Mouse (Mus musculus): ENCODE measurements around the gene Vdac2. TPM values are rescaled to one million over a fixed set of nuclear protein-coding genes. Genes with fewer than 3 reads are reported as not detected.

Vdac2 gene
- total RNA-seq (2015; ENCODE audit: low replicate concordance) (85.7 and 89.7 TPM in 2 replicates), total RNA-seq (2017; ENCODE audit: low replicate concordance) (72.2 and 93.7 TPM in 2 replicates)

DNA sequence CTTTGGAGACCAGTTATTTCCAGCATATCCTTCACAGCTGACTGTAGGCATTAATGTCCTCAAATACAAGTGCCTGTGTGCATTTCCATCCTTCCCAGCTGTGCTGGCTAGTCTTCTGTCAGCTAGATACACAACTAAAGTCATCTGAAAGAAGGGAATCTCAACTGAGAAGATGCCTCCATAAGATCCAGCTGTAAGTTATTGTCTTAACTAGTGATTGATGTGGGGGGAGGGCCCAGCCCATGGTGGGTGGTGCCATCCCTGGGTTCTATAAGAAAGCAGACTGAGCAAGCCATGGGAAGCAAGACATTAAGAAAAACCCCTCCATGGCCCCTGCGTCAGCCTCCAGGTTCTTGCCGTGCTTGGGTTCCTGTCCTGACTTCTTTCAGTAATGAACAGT is at the start of gene Vdac2:
Gene Vdac2, plus strand, starts transcription at position 301 of the 400 bp plus-strand sequence.
- no peak for ATAC-seq (replicated peaks; ENCODE audit: low FRiP score, poor library complexity, severe bottlenecking)

DNA sequence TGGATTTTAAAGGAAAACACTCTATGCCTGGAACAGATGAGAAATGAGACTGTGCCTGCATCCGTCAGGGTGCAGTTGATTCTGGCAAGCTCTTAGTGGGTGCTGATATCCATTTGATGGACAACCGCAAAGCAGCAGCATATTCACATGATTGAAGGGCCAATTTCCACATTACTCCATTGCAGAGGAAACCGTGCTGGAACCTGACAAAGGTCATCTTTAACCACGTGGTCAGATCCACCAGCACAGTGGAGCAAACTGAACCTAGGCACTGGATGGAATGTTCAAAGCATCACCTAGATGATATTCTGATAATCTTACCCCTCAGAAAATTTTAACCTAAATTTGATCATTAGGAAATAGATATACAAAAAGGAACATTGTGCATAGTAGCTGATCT is 48.8 kb upstream of the Vdac2 start:
- ATAC-seq (replicated peaks; ENCODE audit: low FRiP score, poor library complexity, severe bottlenecking): no peak

DNA sequence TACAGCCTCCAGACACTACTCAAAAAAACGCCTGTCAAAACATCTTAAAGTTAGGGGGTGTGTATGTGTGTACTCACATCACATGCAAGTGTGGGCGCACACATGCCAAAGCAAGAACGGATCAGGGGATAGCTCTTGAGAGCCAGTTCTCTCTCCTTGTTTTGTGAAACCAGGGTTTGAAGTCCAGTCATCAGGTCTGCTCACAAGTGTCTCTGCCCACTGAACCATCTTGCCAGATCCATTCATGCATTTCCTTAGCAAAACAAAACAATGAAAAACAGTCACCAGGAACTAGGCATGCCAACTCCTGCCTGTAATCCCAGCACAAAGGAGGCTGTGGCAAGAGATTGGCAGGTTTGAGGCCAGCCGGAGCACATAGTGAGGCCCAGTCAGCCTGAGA is 38.5 kb upstream of the Vdac2 start:
- no peak for ATAC-seq (replicated peaks; ENCODE audit: low FRiP score, poor library complexity, severe bottlenecking)

DNA sequence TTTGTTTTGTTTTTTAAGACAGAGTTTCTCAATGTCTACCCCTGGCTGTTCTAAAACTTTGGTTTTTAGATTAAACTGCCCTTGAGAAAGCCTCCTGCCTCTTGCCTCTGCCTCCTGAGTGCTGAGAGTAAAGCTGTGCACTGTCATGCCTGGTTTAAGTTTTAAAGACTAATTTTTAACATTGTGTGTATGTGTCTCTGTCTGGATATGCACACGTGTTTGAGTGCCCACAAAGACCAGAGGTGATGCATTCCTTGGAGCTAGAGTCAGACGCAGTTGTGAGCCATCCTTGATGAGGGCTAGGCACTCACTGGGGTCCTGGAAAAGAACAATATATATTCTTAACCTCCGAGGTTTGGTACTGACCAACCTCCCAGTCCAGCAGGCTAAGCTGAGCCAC is 37.7 kb upstream of the Vdac2 start:
- no peak for ATAC-seq (replicated peaks; ENCODE audit: low FRiP score, poor library complexity, severe bottlenecking)

DNA sequence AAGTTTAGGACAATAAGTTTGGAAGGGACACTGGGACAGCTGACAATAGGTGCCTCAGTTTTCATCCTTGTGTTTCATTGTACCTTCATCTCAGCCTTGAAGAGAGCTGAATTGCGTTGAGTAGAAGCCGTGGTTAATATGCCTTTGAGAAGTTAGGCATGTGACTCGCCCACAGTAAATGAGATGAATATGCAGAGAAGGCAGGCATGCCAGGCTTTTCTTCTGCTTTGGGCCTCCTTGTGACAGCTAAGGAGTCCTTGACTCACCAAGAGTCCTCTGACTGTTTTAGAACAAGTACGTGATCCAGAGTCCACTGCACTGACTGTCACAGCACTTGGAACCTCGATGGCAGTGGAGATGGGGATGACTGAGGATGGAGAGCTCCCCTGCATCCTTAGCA is 36.9 kb upstream of the Vdac2 start:
- no peak for ATAC-seq (replicated peaks; ENCODE audit: low FRiP score, poor library complexity, severe bottlenecking)

DNA sequence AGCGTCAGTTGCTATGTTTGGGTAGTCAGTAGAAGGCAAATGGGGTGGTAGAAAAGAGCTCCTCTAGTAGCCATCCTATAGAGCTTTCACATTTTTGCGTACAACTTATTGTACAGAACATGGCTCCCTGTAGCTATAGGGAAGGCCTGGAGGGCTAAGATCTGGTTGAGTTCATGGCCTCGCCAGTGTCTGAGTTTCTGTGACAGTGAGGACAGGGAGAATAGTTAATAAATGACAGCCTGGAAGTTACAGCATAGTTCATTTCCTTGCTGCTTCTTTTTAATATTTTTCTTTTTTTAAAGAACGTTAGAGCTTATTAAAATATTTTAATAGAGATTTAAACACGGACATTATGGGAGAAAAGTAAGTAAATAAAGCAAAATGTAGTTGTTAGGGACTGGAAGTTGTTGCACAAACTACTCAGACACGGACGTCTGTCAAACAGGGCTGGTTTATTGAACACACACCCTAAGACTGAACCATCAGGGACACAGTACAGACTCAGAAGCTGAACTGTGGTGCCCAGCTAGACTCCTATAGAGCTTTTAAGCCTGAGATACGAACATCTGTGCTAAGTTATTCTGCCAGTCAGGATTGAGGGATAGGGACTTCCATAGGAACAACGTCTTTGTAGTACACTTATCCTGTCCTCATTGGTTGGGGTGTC is 34.3 kb upstream of the Vdac2 start:
- no peak for ATAC-seq (replicated peaks; ENCODE audit: low FRiP score, poor library complexity, severe bottlenecking)

DNA sequence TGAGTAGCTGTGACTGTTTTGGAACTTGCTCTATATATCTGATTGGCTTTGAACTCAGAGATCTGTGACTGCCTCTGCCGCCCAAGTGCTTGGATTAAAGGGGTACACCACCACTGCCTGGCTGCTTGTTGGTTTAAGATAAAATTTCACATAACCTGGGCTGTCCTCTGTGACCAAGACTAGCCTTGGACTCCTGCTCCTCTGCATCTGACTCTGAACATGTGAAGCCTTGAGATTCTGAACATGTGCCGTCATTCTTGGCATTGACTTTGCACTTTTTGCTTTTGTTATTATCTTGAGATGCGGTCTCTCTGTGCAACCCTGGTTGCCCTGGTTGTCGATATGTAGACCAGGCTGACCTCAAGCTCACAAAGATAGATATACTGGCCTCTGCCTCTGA is 33.3 kb upstream of the Vdac2 start:
- no peak for ATAC-seq (replicated peaks; ENCODE audit: low FRiP score, poor library complexity, severe bottlenecking)

DNA sequence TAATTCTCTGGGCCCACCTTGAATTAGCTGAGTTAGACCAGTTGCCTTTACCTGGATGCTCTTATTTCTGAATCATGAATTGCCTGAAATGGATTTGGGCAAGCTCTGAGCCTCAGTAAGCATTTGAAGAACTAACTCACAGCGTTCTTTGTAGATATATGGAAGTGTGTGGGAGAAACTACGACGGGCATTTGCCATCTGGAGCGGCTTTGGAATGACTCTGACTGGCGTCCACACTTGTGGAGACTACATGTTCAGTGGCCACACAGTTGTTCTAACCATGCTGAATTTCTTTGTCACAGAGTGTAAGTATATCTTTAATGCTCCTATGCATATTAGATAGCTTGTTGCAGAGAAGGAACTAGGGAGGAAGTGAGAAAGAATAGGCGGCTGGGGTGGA is 32.8 kb upstream of the Vdac2 start:
- no peak for ATAC-seq (replicated peaks; ENCODE audit: low FRiP score, poor library complexity, severe bottlenecking)

DNA sequence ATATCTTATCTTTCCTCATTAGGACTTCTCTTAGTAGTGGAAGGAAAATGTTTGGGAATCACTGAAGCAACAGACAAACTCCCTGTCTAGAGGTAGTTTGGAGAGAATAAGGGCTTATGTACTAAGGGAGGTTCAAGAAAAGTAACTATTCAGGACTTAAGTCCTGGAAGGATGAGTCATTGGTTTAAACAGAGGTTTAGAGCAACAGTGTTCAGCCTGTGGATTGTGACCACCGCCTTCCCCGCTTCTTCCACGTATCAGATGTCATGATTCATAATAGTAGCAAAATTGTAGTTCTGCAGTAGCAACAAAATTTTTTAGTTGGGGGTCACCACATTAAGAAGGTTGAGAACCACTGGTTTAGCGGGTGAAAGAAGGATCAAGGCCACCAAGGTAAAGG is 24.4 kb upstream of the Vdac2 start:
- ATAC-seq (replicated peaks; ENCODE audit: low FRiP score, poor library complexity, severe bottlenecking): no peak

DNA sequence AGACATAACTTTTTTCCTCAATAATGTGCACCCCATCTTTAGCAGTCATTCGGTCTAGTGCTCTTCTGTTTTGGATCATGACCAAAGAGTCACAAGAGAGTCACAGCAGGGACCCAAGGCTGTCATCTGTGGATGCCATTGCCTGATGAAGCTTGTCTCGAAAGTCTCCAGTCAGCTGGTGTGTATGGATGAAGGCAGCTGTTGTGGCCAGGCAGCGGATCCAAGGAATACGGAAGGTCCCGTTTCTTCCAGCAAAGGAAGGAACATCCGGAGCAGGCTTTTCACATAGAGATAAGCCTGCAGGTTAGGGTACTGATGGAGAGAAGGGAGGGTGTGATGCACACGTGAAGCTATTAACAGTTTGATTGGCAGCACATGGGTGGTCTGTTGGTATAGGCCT is 23.4 kb upstream of the Vdac2 start:
- ATAC-seq (replicated peaks; ENCODE audit: low FRiP score, poor library complexity, severe bottlenecking): no peak

DNA sequence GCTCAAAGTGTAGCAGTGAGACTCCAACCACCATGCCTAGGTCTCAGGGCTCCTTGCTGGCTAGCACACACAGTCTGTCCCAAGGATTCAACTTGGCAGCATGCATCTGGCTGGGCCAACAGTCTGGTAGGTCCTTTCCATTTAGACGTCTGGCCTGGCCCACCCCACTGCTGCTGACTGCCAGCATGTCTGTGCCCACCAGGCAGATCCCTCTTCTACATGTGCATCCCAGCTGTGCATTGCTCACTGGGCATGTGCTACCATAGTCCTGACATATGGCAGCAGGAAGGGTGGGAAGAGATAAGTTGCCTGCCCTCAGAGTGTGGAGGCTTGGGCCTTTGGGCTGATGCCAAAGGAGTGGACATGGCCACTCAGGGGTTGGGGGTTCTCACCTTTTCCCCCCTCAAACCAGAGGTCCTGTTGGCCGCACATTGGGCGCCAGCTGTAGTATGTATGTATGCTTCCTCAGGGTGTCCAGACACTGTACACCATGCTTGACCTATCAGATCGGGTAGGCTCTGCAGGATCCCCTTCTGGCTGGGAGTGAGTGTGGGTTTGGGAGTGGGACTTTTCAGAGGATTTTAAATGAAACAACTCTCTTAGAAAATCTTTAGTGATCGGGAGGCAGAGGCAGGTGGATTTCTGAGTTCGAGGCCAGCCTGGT is 22.4 kb upstream of the Vdac2 start:
- no peak for ATAC-seq (replicated peaks; ENCODE audit: low FRiP score, poor library complexity, severe bottlenecking)

DNA sequence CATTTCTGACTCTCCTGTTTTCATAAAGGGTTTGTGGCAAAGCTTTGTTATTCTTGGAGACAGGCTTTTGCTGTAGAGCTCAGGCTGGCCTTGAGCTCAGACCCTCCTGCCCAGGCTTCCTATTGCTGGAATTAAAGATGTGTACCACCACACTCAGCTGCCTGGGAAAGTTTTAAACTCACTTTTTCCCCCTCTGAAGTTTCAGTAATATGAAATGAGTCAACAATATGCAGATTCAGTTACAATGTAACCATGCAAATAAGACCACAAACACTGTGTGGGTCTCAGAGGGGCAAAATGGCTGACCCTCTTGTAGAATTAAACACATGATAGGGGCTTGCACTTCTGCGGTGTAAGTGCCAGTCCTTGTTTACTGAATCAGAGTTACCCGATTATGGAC is 18.8 kb upstream of the Vdac2 start:
- ATAC-seq (replicated peaks; ENCODE audit: low FRiP score, poor library complexity, severe bottlenecking): no peak

DNA sequence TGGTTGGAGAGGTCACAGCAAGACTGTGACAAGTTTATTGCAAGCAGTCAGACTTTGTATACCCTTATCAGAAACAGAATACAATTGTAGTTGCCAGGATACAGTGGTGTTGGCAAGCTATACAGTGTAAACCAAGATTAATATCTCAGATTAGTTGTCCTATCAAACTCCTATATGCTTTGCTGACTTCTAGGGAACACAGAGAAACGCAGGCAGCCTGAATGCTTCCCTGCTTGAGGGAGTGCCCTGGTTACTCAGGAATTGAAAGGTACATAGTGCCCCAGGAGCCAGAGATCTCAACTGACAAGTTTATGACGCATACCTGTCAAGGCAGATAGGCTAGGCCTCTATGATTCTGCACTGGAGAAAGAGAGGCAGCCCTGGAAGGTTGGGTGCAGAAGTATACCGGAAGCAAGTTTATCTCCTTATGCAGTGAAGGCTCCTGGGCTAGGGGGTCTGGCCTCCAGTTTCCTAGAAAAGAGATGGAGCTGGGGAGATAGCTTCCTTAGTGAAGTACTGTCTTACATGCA is 18.3 kb upstream of the Vdac2 start:
- ATAC-seq (replicated peaks; ENCODE audit: low FRiP score, poor library complexity, severe bottlenecking): no peak

DNA sequence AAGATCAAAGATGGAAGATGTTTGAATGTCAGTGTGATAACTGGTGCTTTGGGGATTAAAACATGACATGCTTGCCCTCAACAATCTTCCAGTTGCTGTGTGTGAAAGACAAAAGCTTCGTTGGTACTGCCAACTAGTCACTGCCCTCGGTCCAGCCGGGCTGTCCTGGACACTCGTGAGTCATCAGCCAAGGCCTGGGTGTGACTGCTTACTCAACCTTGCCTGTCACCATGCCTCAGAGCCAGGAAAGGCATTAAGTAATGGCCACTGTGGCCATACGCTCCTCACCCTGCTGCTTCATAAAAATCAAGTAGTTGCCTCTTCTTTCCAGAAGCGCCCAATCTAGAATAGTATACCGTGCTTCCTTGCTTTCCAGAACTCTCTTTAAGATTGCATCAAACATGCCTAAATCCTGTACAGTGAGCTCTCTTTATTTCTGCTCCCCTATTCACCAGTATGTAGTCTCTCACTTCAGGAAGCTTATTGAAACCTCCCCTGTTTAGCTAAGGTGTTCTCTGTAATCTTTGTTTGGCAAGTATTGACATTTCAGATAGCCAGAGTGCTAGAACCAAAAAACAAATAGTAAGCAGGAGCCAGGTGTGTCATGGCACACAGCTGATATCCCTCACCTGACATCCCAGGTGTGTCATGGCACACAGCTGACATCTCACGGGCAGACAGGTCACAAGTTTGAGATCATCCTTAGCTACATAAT is 16.7 kb upstream of the Vdac2 start:
- ATAC-seq (replicated peaks; ENCODE audit: low FRiP score, poor library complexity, severe bottlenecking): no peak

DNA sequence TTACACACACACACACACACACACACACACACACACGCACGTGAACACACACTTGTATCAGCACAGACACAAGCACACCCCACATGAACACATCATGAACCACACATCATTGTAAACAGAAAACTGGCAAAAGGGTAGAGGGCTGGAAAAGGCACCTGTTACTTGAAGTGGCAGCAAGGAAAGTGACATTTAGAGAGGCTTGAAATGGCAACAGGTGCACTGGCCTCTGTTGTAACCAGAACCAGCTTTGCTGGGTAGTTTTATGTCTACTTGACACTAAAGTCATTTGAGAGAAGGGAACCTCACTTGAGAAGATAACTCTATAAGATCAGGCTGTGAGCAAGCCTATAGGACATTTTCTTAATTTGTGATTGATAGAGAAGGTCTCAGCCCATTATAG is 15.6 kb upstream of the Vdac2 start:
- no peak for ATAC-seq (replicated peaks; ENCODE audit: low FRiP score, poor library complexity, severe bottlenecking)

DNA sequence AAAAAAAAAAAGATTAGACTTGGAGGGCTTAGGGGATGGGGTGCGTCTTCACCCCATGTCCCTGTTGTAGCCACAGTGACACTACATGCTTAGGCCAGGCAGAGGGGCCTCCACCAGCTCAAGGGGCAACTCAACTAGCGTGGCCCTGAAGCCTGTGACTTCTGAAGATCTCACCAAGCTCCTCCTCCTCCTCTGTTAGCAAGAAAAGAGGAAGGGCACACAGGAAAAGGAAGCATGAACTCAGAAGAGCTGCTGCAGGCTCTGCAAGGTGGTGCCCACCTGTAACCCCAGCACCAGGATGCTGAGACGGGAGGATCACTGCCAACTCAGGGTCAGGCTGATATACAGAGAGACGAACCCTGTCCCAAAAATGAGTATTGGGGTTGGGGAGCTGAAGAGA is 13.7 kb upstream of the Vdac2 start:
- ATAC-seq (replicated peaks; ENCODE audit: low FRiP score, poor library complexity, severe bottlenecking): no peak

DNA sequence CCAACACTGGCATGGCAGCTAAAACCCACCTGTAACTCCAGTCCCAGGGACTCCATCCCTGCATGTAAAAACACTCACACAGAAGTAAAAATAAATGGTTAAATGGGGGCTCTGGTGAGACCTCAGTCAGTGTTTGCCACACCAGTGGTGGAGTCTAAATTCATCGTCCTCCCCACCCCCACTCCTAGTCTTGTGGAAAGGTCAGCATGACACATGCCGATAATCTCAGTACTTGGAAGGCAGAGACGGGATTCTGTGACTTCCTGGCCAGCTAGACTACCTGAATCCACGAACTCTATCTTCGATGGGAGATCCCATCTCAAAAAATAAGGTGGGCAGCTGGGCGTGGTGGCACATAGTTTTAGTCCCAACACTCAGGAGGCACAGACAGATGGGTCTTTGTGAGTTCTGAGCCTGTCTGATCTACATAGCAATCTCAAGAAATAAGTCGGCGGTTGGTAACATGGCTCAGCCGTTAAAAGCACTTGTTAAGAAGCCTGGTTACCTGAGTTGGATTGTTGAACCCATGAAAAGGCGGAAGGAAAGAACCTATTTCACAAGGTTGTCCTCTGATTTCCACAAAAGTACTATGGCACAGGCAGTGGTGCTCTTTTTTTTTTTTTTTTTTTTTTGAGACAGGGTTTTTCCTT is 13.2 kb upstream of the Vdac2 start:
- no peak for ATAC-seq (replicated peaks; ENCODE audit: low FRiP score, poor library complexity, severe bottlenecking)

DNA sequence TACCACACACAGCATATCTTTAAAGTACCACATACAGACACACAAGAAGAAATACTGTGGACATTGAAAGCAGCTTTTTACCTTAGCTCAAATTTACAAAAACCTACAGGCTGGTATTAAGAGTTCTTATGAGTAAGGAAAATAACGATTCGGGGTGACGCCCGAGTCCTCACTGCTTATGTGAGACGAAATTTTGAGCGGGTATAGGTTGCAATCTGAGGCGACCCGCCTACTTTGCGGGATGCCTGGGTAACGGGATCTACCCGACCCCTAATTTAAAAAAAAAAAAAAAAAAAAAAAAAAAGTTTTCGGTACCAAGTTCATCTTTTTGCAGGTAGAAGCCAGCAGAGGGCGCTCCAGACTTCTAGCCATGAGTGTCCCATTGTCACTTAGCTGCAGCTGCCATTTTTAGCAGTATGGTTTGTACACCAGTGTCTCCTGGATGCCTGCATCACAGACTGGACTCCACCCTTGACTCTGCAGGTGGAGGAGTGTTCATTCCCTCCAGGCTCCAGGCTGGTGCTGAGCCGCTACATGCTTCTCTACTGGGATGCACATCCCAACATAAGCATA is 12.4 kb upstream of the Vdac2 start:
- peak; percentile 80 for ATAC-seq (replicated peaks; ENCODE audit: low FRiP score, poor library complexity, severe bottlenecking)

DNA sequence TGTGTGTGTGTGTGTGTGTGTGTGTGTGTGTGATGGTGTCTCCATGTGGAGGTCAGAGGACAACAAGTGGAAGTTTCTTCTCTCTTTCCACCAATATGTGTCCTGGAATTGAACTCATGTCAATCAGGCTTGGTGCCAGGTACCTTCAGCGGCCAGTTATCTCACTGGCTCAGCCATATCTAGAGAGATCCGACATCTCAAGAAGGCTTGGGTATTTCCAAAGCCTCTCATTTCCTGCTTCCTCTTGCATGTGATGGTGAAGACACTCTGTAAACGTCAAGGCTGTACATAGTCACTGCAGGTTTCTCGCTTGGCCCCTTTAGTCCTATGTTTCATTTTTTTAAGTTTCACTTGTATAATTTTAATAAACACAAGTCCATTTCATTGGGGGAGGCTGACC is 11.8 kb upstream of the Vdac2 start:
- ATAC-seq (replicated peaks; ENCODE audit: low FRiP score, poor library complexity, severe bottlenecking): peak; percentile 36; the same call in 1 of the 2 replicates

DNA sequence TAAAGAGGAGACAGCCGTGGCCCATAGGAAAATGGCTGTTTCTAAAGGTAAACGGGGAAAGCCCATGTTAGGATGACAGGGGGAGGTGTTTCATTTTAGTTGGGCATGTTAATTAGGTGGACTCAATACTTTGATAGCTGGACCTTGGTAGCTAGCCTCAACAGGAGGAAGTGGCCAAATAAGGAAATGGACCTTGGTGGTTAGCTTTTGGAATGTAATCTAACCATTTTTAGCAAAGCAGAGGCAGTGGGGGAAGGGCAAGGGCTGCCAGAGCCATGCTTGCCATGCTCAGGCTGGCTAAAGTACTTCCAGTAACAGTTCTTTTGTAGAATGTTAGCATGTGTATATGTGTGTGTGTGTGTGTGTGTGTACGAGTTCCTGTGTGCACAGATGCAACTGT is 11.2 kb upstream of the Vdac2 start:
- ATAC-seq (replicated peaks; ENCODE audit: low FRiP score, poor library complexity, severe bottlenecking): no peak

Data from erythroblast, adult 5-6 weeks (primary cell).